Mouse (Mus musculus): Measurements from ENCODE around the gene Sec13.
A peak's percentile ranks its signal among the peaks of the same experiment; 100 is the strongest.

Sec13 gene

GRCm38 (mm10) chr6:113712718-113713117 lies 27.8 kb downstream of the Sec13 start:
- DNase-seq (ENCODE audit: low spot score) = no peak

- DNase-seq (ENCODE audit: low spot score) = peak; percentile 48
These were observed 43.0 kb downstream of the Sec13 start for GRCm38 (mm10) chr6:113697222-113698205.

- DNase-seq (ENCODE audit: low spot score) = peak; percentile 99
These were observed 43.8 kb downstream of the Sec13 start, which contains the start of gene Tatdn2 for GRCm38 (mm10) chr6:113696582-113697221. Gene Tatdn2, plus strand, starts transcription at chr6:113697050.

GRCm38 (mm10) chr6:113695766-113696355 lies 44.7 kb downstream of the Sec13 start:
- DNase-seq (ENCODE audit: low spot score) = peak; percentile 65

GRCm38 (mm10) chr6:113695203-113695602 lies 45.3 kb downstream of the Sec13 start:
- no peak for DNase-seq (ENCODE audit: low spot score)

GRCm38 (mm10) chr6:113693377-113693776 lies 47.2 kb downstream of the Sec13 start:
- no peak for DNase-seq (ENCODE audit: low spot score)

- peak; percentile 52 for DNase-seq (ENCODE audit: low spot score)
These were observed 47.8 kb downstream of the Sec13 start for GRCm38 (mm10) chr6:113692661-113693133.

GRCm38 (mm10) chr6:113691084-113691462 lies 49.5 kb downstream of the Sec13 start:
- DNase-seq (ENCODE audit: low spot score) = no peak

- DNase-seq (ENCODE audit: low spot score) = peak; percentile 80
These were observed 50.0 kb downstream of the Sec13 start for GRCm38 (mm10) chr6:113690400-113691083.

GRCm38 (mm10) chr6:113690008-113690399 lies 50.5 kb downstream of the Sec13 start:
- peak; percentile 76 for DNase-seq (ENCODE audit: low spot score)

- no peak for DNase-seq (ENCODE audit: low spot score)
These were observed 53.9 kb downstream of the Sec13 start for GRCm38 (mm10) chr6:113686551-113687125.

GRCm38 (mm10) chr6:113683081-113683825 lies 57.3 kb downstream of the Sec13 start:
- no peak for DNase-seq (ENCODE audit: low spot score)

- peak; percentile 85 for DNase-seq (ENCODE audit: low spot score)
These were observed 59.3 kb downstream of the Sec13 start for GRCm38 (mm10) chr6:113681271-113681670.

- DNase-seq (ENCODE audit: low spot score) = peak; percentile 78
These were observed 60.5 kb downstream of the Sec13 start for GRCm38 (mm10) chr6:113679993-113680566.

GRCm38 (mm10) chr6:113678246-113679012 lies 62.1 kb downstream of the Sec13 start:
- DNase-seq (ENCODE audit: low spot score) = no peak

Data from adipocyte (in vitro differentiated cells).